Mouse (Mus musculus): ENCODE measurements around the gene Fuk.
"Not testable (repeated sequence)": the region's sequence is repeated elsewhere in the genome, so short reads cannot be mapped to it uniquely, and the experiment has no call there.

The Fuk gene

GRCm38 (mm10) chr8:110901839-110902578 is at the start of gene Fuk:
Gene Fuk, minus strand, starts transcription at chr8:110902488.
- DNase-seq (ENCODE audit: low read depth, low spot score), result peak; percentile 92

GRCm38 (mm10) chr8:110950065-110950484 is 47.8 kb upstream of the Fuk start:
- no peak for DNase-seq (ENCODE audit: low read depth, low spot score)

- no peak for DNase-seq (ENCODE audit: low read depth, low spot score)
Measured at GRCm38 (mm10) chr8:110945716-110946115, 43.4 kb upstream of the Fuk start.

- peak; percentile 93 for DNase-seq (ENCODE audit: low read depth, low spot score)
Measured at GRCm38 (mm10) chr8:110944276-110944876, 42.1 kb upstream of the Fuk start.

GRCm38 (mm10) chr8:110941453-110941948 is 39.2 kb upstream of the Fuk start:
- peak; percentile 100 for DNase-seq (ENCODE audit: low read depth, low spot score)

GRCm38 (mm10) chr8:110940682-110941452 is 38.6 kb upstream of the Fuk start:
- DNase-seq (ENCODE audit: low read depth, low spot score), result peak; percentile 71

GRCm38 (mm10) chr8:110938882-110939589 is 36.7 kb upstream of the Fuk start:
- peak; percentile 59 for DNase-seq (ENCODE audit: low read depth, low spot score)

- no peak for DNase-seq (ENCODE audit: low read depth, low spot score)
Measured at GRCm38 (mm10) chr8:110936217-110936616, 33.9 kb upstream of the Fuk start.

- DNase-seq (ENCODE audit: low read depth, low spot score), result no peak
Measured at GRCm38 (mm10) chr8:110933272-110933671, 31.0 kb upstream of the Fuk start.

GRCm38 (mm10) chr8:110932444-110932843 is 30.2 kb upstream of the Fuk start:
- DNase-seq (ENCODE audit: low read depth, low spot score), result no peak

GRCm38 (mm10) chr8:110931176-110931939 is 29.1 kb upstream of the Fuk start:
- DNase-seq (ENCODE audit: low read depth, low spot score), result no peak

GRCm38 (mm10) chr8:110929672-110930071 is 27.4 kb upstream of the Fuk start:
- not testable (repeated sequence) for DNase-seq (ENCODE audit: low read depth, low spot score)

- DNase-seq (ENCODE audit: low read depth, low spot score), result no peak
Measured at GRCm38 (mm10) chr8:110929066-110929465, 26.8 kb upstream of the Fuk start.

GRCm38 (mm10) chr8:110928435-110928834 is 26.1 kb upstream of the Fuk start:
- DNase-seq (ENCODE audit: low read depth, low spot score), result no peak

- peak; percentile 77 for DNase-seq (ENCODE audit: low read depth, low spot score)
Measured at GRCm38 (mm10) chr8:110926690-110927089, 24.4 kb upstream of the Fuk start.

- DNase-seq (ENCODE audit: low read depth, low spot score), result no peak
Measured at GRCm38 (mm10) chr8:110925691-110926140, 23.4 kb upstream of the Fuk start.

- DNase-seq (ENCODE audit: low read depth, low spot score), result peak; percentile 92
Measured at GRCm38 (mm10) chr8:110921492-110922230, 19.4 kb upstream of the Fuk start.

- DNase-seq (ENCODE audit: low read depth, low spot score), result peak; percentile 65
Measured at GRCm38 (mm10) chr8:110920773-110921277, 18.5 kb upstream of the Fuk start.

GRCm38 (mm10) chr8:110920032-110920772 is 17.9 kb upstream of the Fuk start:
- peak; percentile 66 for DNase-seq (ENCODE audit: low read depth, low spot score)

Data from 3T3-L1 (cell line).